Mouse (Mus musculus): Measurements from ENCODE around the gene Nppc.

Gene Nppc

DNA sequence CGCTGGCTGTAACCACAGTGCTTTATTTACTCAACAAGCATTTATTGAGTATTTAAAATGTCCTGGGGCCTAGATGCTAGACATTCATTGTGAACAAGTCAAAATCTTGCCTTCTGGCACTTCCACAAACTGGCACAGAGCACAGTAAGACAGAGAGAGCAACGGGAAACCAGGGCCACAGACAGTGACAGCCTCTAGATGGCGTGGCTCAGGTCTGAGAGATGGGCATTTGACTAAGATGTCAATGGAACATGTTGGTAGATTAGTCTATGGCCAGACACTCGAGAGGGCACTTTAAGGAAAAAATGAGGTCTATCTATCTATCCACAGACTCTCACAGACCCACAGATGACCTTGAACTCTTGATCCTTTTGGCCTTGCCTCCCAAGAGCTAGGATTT, 17.7 kb downstream of the Nppc start:
- no peak for DNase-seq (ENCODE audit: low read depth, low spot score)

GRCm38 (mm10) chr1:86650272-86650671, 20.1 kb downstream of the Nppc start:
- DNase-seq (ENCODE audit: low read depth, low spot score), result peak; percentile 40

DNA sequence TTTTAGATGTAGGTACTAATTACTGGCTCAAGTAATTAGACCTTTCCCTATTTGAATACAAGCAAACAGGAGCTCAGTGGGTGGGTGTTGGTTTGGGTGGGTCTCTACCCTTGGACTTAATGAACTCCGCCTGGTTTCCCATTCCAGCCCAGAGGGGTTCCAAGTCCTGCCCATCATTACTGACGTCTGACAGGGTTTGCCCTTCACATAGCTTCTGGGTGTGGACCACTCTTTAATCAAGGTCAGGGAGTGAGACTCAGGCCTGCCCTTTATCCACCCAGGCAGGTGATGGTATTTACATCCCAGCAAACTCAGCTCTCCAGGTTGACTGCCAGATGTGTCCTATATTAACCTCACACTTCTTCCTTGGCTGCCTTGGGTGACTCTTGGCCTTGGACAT, 22.9 kb downstream of the Nppc start:
- DNase-seq (ENCODE audit: low read depth, low spot score), result no peak

DNA sequence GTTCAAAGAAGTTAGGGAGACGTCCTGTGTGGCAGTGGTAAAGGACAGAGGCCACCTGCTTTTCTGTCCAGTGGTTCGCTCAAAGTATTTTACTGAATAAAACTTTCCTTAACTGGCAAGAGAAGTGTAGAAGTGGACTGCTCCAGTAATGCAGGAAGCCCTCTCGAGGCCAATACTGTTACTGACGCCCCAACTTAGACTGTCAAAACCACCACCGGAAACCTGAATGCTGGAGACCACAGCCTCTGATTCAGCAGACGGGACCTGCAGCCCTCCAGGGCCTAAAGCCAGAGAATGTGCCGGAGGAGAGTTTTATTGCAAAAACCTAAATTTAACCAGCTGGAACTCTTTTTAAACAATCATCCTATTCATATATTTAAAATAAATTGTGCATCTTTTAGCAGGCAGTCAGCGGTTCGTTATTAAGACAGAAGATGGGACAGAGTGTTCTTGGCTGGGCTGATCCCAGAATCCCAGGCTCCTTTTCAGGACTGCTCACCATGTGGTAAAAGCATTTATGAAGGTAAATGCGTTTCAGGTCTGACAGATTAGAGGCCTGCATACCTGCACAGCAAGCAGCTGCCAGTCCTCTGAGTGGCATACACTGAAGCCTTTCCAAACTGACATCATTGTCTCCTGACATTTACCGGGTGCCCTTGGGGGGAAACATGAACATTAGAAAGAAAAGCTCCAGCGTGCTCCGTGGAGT, 27.1 kb downstream of the Nppc start:
- DNase-seq (ENCODE audit: low read depth, low spot score), result no peak

- no peak for DNase-seq (ENCODE audit: low read depth, low spot score)
Observed at GRCm38 (mm10) chr1:86634751-86635359, 35.5 kb downstream of the Nppc start.

- no peak for DNase-seq (ENCODE audit: low read depth, low spot score)
Observed at GRCm38 (mm10) chr1:86633840-86634750, 36.3 kb downstream of the Nppc start.

DNA sequence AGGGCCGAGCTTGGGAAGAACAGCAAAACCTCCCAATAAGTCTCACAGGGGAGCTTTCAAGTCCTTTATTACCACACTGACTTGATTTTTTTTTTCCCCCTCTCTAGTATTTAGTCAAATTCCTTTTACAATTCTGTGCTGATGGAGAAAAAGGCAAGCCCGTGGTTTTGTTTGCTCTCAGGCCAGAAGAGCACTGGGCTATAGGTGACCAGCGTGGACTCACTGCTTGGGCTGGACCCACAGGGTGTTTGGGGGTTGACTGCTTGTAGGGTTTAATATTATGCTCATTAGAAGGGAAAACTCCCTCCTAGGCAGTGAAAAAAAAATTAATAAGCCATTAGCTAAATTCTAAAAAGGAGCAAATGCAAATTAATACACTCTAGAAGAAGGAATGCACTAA, 36.9 kb downstream of the Nppc start:
- no peak for DNase-seq (ENCODE audit: low read depth, low spot score)

- no peak for DNase-seq (ENCODE audit: low read depth, low spot score)
Observed at GRCm38 (mm10) chr1:86632732-86633380, 37.5 kb downstream of the Nppc start.

- DNase-seq (ENCODE audit: low read depth, low spot score), result no peak
Observed at GRCm38 (mm10) chr1:86630527-86630926, 39.8 kb downstream of the Nppc start.

- DNase-seq (ENCODE audit: low read depth, low spot score), result no peak
Observed at GRCm38 (mm10) chr1:86629936-86630335, 40.4 kb downstream of the Nppc start.

- no peak for DNase-seq (ENCODE audit: low read depth, low spot score)
Observed at GRCm38 (mm10) chr1:86628270-86628669, 42.1 kb downstream of the Nppc start.

DNA sequence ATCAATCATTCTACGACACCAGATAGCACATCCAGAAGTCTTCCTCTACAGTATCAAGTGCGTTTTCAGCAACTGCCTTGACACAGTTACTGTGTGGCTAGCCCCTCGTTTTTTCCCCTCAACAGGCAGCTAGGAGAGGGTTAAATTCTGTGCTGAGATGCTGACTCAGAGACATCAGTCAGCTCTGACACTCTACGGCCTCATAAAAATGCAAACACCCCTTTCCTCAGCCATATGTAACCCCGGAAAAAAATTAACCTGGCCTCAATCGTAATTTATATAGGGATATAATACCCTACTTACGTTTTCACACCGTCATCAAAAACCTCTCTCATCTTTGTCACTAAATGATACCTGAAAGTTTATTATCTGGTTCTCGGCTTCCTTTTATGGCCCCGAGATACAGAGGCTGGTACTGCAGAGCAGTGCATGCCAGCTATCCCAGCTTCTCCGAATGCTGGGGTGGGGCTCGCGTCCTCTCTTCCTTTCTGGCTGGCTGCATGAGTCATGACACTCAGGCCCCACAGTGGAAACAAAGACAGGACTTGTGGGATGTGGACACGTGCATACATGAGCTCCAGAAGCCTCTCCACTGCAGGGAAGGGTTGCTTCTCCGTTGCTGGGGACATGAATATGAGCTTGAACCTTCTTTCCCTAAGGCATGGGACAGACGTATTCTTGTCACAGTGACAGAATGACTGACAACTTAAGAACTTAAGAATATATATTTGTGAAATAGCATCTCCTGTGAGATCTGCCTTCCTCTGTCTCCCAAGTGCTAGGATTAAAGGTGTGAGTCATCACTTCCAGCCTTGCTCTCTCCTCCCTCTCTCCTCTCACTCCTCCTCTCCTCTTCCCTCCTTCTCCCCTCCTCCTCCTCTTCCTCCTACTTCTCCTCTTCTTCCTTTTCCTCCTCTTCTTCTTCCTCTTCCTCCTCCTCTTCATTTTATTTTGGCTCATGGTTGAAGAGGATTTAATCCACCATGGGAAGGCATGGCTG, 47.1 kb downstream of the Nppc start:
- no peak for DNase-seq (ENCODE audit: low read depth, low spot score)

GRCm38 (mm10) chr1:86622296-86622695, 48.1 kb downstream of the Nppc start:
- DNase-seq (ENCODE audit: low read depth, low spot score), result no peak

- peak; percentile 26 for DNase-seq (ENCODE audit: low read depth, low spot score)
Observed at GRCm38 (mm10) chr1:86618454-86619125, 51.8 kb downstream of the Nppc start.
